Mouse (Mus musculus) embryonic facial prominence, embryonic 10.5 days (tissue): ENCODE results near the gene Dpf3. TPM values are rescaled to one million over a fixed set of nuclear protein-coding genes. Genes with fewer than 3 reads are reported as not detected.
A peak's percentile ranks its signal among the peaks of the same experiment; 100 is the strongest.

Source experiments
- DNase-seq: peaks from one replicate; pipeline ENCODE4 v3.0.0-alpha.2; 2017; ENCODE audit warnings: low spot score
- H3K27ac ChIP-seq: fragments of 300-500 bp; sonication (generic); replicated peaks from 2 replicates; pipeline ENCODE4 v1.5.1; 2016; ENCODE audit warnings: mild to moderate bottlenecking
- H3K27me3 ChIP-seq: fragments of 300-500 bp; sonication (generic); replicated peaks from 2 replicates; pipeline ENCODE4 v1.6.1; 2016; ENCODE audit warnings: low read depth, mild to moderate bottlenecking; ENCODE audit not compliant: poor library complexity, severe bottlenecking
- H3K36me3 ChIP-seq: fragments of 300-500 bp; sonication (generic); replicated peaks from 2 replicates; pipeline ENCODE4 v1.6.1; 2016; ENCODE audit warnings: mild to moderate bottlenecking, moderate library complexity
- H3K4me1 ChIP-seq: fragments of 300-500 bp; sonication (generic); 2 replicates; pipeline ENCODE4 v1.6.1; 2016
- H3K4me3 ChIP-seq: fragments of 300-500 bp; sonication (generic); 2 replicates; pipeline ENCODE4 v1.5.1; 2016; ENCODE audit warnings: mild to moderate bottlenecking, moderate library complexity
- H3K9me3 ChIP-seq: fragments of 300-500 bp; sonication (generic); 2 replicates; pipeline ENCODE4 v1.6.1; 2016; ENCODE audit warnings: mild to moderate bottlenecking
- WGBS: fragments of 180-500 bp; shearing (Covaris S2); methylation state at CpG from one replicate; pipeline ENCODE4 v1.1.7; 2016; 5-methylcytosine and 5-hydroxymethylcytosine counted together
- polyA plus RNA-seq: library from polyadenylated mRNA; unstranded; fragments of >200 nt; fragmentation: Nextera tagmentation; extraction: Ambion mirVana; gene quantifications from 2 replicates; pipeline ENCODE4 v1.2.1, GENCODE M21; 2016

Dpf3 gene
- polyA plus RNA-seq, 1 experiment from 2014 or later: 2.8 TPM

DNA sequence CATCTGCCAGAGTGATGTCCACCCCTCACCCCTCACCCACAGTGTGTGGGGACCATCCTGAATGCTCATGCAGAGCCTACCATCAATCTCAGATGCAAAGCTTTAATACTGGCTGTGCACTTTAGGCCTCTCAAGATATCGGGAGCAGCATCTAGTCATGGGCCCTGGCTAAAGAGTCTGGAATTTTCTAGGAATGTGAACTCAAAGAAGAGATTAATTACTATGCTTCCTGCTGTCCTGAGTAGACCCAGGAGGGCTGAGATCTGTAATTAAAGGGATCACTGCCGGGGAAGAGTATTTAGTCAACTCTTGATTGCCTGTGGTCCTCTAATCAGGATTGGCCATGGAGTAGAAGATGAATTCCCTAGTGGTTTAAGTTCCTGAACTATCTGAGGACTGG is 252.5 kb downstream of the Dpf3 start:
- no peak for DNase-seq
- H3K27ac ChIP-seq: no peak overlapping the region
- no peaks in the 10 kb centered on the region for H3K27me3 ChIP-seq
- no peak overlapping the region for H3K4me3 ChIP-seq
- H3K9me3 ChIP-seq: peaks cover 4% of the 10 kb centered on the region; the same call in 1 of the 2 replicates
- peaks cover 14% of the 10 kb centered on the region for H3K4me1 ChIP-seq
- no peaks in the 10 kb centered on the region for H3K36me3 ChIP-seq
- 53% methylated on average over 2 of the region's 2 CpGs for WGBS

DNA sequence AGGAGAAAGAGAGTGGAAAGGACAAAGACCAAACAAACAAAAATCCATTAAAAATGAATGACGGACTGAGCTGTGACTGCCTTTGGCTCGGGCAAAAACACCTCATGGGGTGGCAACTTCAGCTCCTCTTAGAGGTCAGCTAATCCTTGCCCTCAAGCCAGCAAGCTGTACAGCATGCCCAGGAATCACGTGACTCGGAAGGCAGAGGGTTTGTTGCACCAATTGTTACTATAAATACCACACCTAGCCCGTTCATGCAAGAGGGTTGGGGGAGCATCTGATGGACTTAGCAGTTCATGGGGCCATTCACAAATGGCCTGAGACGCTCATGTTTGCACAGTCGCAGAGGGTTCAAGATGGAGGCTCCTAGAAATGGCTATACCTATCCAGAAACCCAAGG is 253.9 kb downstream of the Dpf3 start:
- Histone ChIP-seq H3K9me3 (peaks cover 4% of the 10 kb centered on the region; the same call in 1 of the 2 replicates), H3K36me3 (no peaks in the 10 kb centered on the region), H3K27ac (no peak overlapping the region), H3K27me3 (no peaks in the 10 kb centered on the region), H3K4me1 (peaks cover 14% of the 10 kb centered on the region), H3K4me3 (no peak overlapping the region)
- no peak for DNase-seq
- WGBS: 53% methylated on average over 7 of the region's 7 CpGs

DNA sequence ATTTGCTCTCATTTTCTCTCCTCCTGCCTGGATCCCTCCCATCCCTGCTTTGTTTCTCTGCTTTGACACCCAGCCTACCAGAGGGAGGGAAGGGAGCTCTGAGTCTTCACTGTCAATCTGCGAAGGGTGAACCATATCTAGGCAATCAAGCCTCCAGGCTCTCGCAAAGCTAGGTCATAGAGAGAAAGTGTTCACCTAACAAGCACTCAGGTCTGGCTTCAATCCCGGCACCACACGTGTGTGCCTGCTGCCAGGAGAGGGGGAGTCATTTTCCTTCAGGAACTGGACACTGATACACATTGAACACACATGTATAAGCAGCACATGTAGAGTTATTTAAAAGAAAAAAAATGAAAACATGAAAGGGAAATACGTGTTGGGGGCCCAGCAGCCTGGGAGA is 254.6 kb downstream of the Dpf3 start:
- no peak for DNase-seq
- WGBS: 76% methylated on average over 5 of the region's 5 CpGs
- no peak overlapping the region for H3K4me3 ChIP-seq
- H3K27ac ChIP-seq: no peak overlapping the region
- H3K36me3 ChIP-seq: no peaks in the 10 kb centered on the region
- H3K27me3 ChIP-seq: no peaks in the 10 kb centered on the region
- peaks cover 14% of the 10 kb centered on the region for H3K4me1 ChIP-seq
- H3K9me3 ChIP-seq: peaks cover 4% of the 10 kb centered on the region; the same call in 1 of the 2 replicates

DNA sequence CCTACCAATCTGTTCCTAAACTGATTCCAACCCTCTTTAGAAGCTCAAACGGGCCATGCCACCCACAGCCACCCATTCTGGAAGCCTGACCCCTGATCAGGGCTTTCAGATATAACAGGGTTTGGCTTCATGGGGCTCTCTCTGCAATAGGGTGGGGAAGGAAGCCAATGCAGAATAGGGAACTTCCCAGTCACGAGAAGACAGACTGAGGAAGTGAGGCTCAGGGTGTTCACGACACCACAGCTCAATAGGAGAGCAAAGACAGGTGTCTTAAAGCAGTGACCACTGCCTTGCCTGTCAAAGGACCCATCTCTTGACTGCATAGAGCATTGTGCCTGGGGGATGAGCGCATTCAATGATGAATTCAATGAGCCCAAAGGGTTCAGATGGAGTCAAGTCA is 256.3 kb downstream of the Dpf3 start:
- no peaks in the 10 kb centered on the region for H3K36me3 ChIP-seq
- peaks cover 4% of the 10 kb centered on the region; the same call in 1 of the 2 replicates for H3K9me3 ChIP-seq
- H3K27ac ChIP-seq: no peak overlapping the region
- WGBS: 81% methylated on average over 4 of the region's 4 CpGs
- H3K4me3 ChIP-seq: no peak overlapping the region
- peaks cover 28% of the 10 kb centered on the region for H3K4me1 ChIP-seq
- no peaks in the 10 kb centered on the region for H3K27me3 ChIP-seq
- DNase-seq: no peak

DNA sequence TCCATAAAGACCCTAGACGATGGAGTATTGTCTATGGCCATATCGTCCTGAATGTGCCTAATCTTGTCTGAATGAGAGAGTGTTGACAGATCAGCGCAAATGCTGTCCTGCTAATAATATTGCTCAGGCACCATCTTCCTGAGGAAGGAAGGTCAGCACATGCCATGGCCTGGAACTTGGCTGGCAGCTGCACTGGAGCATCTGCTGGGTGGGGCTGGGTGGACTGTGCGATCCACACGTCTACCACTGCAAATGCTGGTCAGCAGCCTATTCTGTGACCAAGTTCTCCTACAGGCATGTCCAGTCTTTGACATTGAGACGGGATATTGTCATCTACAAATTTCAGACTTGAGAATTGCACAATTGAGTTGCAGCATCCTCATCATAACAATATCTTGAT is 257.8 kb downstream of the Dpf3 start:
- Histone ChIP-seq H3K36me3 (no peaks in the 10 kb centered on the region), H3K27me3 (no peaks in the 10 kb centered on the region), H3K4me3 (no peak overlapping the region), H3K4me1 (peaks cover 24% of the 10 kb centered on the region), H3K9me3 (peaks cover 4% of the 10 kb centered on the region; the same call in 1 of the 2 replicates), H3K27ac (no peak overlapping the region)
- no peak for DNase-seq
- 92% methylated on average over 6 of the region's 6 CpGs for WGBS

DNA sequence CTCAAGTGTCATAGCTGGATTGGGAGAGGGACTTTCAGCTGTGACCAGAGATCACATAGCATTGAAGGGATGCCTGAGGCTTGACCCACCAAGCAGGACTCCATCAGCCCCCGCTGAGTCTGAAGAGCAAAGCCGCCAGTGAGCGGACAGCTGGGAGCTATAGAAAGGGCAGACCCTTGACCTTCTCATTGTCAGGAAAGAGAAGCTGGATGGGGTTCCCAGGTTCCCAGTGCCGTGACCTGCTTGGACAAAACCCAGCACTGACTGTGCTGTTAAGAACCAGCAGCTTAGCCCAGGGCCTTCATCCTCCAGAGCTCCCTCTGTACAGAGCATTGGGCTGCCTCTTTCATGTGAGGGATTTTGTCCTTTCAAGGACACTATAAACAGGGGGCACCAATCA is 260.5 kb downstream of the Dpf3 start:
- Histone ChIP-seq H3K9me3 (peaks cover 4% of the 10 kb centered on the region; the same call in 1 of the 2 replicates), H3K27ac (no peak overlapping the region), H3K27me3 (no peaks in the 10 kb centered on the region), H3K36me3 (no peaks in the 10 kb centered on the region), H3K4me3 (no peak overlapping the region), H3K4me1 (peaks cover 13% of the 10 kb centered on the region)
- no peak for DNase-seq
- 30% methylated on average over 4 of the region's 4 CpGs for WGBS

DNA sequence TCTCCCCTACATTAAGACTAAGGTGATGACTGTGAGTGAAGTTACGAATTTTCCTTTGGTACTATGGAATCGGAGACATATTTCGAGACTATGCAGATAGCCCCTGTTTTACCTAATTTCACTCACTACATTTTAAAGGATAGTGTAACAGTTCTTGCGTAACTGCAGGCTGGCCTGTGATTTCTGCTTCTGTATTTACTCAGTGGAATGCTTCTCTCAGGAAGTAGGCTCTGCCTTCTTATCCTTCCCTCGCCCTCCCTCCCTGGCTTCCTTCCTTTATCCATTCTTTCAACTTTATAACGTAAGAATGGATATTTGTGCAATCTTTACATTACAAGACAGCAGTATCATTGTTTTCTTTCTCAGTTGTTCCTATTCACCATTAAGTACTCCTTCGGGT is 266.6 kb downstream of the Dpf3 start:
- Histone ChIP-seq H3K27ac (no peak overlapping the region), H3K9me3 (no peaks in the 10 kb centered on the region), H3K36me3 (no peaks in the 10 kb centered on the region), H3K27me3 (no peaks in the 10 kb centered on the region), H3K4me1 (no peaks in the 10 kb centered on the region), H3K4me3 (no peak overlapping the region)
- WGBS: 82% methylated on average over 7 of the region's 7 CpGs
- no peak for DNase-seq

DNA sequence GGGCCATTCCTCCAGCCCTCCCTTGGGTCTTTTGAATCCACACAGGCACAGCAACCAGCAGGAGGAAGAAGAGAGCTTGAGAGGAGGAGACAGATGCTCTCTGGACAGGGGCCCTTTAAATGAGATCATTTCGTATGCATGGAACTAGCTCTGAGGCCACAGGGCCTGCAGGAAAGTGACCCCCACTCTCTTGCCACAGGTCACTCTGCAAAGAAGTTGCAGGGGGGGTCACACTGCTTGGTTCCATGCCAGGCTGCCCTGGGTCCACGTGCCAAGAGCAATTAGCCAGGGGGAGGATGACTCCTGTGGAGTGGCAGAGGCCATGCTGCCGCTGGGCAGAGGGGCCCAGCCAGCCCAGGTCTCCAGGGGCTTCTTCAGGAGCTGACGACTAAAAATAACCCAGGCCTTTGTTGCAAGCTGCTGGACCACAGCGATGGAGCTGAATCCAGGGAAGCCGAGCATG is 273.6 kb downstream of the Dpf3 start:
- H3K27ac ChIP-seq: peak overlapping the region; percentile 71
- no peaks in the 10 kb centered on the region for H3K36me3 ChIP-seq
- 29% methylated on average over 6 of the region's 6 CpGs for WGBS
- no peaks in the 10 kb centered on the region for H3K27me3 ChIP-seq
- peaks cover 31% of the 10 kb centered on the region for H3K4me1 ChIP-seq
- H3K9me3 ChIP-seq: no peaks in the 10 kb centered on the region
- no peak for DNase-seq
- no peak overlapping the region for H3K4me3 ChIP-seq

DNA sequence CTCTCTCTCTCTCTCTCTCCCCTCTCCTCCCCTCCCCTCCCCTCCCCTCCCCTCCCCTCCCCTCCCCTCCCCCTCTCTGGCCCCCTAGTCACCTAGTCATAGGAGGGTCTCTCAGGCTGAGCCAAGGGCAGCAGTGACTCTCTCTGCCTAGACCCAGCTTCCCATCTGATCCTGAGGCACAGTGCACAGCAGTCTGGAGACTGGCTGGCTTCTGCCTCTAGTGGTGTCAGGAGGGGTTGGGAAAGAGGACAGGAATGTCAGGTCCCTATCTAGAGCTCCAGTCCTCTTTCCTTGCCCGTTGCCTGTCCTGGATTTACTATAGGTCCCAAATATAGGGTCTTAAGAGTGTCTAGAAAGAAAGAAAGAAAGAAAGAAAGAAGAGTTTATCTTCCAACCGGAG is 275.5 kb downstream of the Dpf3 start:
- Histone ChIP-seq H3K4me1 (peaks cover 46% of the 10 kb centered on the region), H3K27me3 (0 out of 2 replicates have a peak, but pooled peaks cover 1% of the 10 kb centered on the region), H3K27ac (no peak overlapping the region), H3K9me3 (no peaks in the 10 kb centered on the region), H3K4me3 (no peak overlapping the region), H3K36me3 (no peaks in the 10 kb centered on the region)
- 79% methylated on average over 2 of the region's 2 CpGs for WGBS
- DNase-seq: no peak

DNA sequence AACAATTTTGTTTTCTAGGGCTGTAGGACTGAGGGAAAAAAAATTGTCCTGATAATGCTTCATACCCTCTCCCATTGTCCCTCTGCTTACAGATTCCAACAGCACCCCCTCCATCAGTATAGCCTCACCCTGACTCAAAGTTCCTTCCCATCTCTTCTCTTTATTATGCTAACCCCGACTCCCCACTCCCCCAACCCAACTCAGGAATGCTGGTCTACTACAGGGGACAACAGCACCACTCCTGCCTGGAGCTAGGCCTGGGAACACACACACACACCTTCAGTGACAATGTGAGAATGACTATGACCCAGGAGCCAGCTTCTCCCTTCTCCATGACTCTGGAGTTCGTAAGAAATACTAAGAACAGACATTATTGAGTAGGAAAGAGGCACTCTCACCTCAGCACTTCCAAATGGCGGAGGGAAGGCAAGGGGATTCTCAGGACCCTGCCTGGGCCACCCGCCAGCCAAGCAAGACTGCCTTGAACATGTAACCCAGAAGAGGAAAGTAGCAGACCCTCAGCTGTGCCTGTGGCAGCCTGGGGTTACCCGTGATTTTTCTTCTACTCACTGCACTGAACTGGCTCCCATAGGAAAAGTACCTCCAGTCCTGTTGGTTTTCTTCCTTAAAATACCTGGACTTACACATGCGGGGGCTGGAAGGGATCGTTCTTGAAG is 276.2 kb downstream of the Dpf3 start:
- DNase-seq: no peak
- no peak overlapping the region for H3K27ac ChIP-seq
- no peaks in the 10 kb centered on the region for H3K36me3 ChIP-seq
- no peak overlapping the region for H3K4me3 ChIP-seq
- H3K9me3 ChIP-seq: no peaks in the 10 kb centered on the region
- 0 out of 2 replicates have a peak, but pooled peaks cover 5% of the 10 kb centered on the region for H3K27me3 ChIP-seq
- 72% methylated on average over 7 of the region's 7 CpGs for WGBS
- peaks cover 46% of the 10 kb centered on the region for H3K4me1 ChIP-seq

DNA sequence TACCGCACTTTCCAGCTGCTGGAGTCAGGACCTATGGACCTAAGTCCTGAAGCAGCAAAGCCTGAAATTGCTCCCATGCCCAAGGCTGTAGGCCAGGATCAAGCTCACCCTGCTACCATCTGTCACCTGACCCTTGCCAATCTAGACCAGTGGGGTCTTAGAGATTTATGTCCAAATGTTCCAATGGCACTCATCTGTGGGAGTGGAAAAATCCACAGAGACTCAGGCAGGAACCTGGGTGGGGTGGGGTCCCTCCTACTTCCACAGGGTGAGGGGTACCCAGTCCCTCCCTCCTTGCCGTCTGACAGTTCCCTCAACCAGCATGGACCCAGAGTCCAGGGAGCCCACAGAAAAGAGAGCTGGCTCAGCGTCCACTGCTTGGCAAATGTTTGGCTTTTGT is 276.8 kb downstream of the Dpf3 start:
- H3K36me3 ChIP-seq: no peaks in the 10 kb centered on the region
- peaks cover 46% of the 10 kb centered on the region for H3K4me1 ChIP-seq
- WGBS: 68% methylated on average over 3 of the region's 3 CpGs
- no peak for DNase-seq
- H3K9me3 ChIP-seq: no peaks in the 10 kb centered on the region
- H3K27ac ChIP-seq: 0 out of 2 replicates have a peak overlapping the region, but pooled peaks have one; percentile 2
- 0 out of 2 replicates have a peak, but pooled peaks cover 5% of the 10 kb centered on the region for H3K27me3 ChIP-seq
- no peak overlapping the region for H3K4me3 ChIP-seq

DNA sequence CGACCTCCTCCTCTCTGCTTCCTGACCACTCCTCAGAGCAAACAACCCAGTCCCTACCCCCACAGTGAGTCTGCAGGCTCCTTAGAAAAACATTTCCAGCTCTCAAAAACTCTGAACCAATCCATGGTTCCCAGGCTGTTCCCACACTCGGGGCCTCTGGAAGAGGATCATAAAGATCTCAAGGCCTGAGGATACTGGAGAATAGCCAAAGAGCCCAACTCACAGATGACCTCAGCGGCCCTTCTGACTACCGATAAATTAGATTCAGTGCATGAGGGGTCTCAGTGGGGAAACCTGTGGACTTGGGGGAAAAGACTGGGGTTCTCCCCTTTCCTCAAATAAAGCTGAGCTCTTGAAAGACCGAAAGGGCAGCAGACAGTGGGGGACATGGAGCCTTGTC is 277.2 kb downstream of the Dpf3 start:
- no peaks in the 10 kb centered on the region for H3K36me3 ChIP-seq
- no peak for DNase-seq
- no peaks in the 10 kb centered on the region for H3K9me3 ChIP-seq
- H3K27me3 ChIP-seq: 0 out of 2 replicates have a peak, but pooled peaks cover 5% of the 10 kb centered on the region
- H3K4me3 ChIP-seq: no peak overlapping the region
- no peak overlapping the region for H3K27ac ChIP-seq
- whole genome bisulfite sequencing: 65% methylated on average over 5 of the region's 5 CpGs
- peaks cover 46% of the 10 kb centered on the region for H3K4me1 ChIP-seq

DNA sequence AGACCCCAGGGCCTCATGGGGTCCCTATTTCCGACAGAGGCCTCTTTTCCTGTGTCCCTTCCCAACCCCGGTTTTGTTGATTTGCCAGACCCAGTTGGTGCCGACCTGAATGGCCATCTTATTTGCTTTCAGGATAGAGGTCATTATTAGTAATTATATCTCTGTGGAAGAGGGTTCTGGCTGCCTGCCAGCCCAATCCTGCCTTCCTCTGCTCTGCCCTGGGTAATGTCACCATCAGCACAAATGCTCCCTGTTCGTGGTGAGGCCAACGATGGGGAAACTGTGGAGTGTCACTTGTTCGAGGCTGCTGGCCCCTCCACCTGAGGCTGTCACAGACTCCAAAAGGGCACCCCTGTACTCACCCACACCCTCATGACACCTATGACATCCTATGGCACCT is 278.1 kb downstream of the Dpf3 start:
- no peak for DNase-seq
- Histone ChIP-seq H3K4me3 (no peak overlapping the region), H3K4me1 (peaks cover 46% of the 10 kb centered on the region), H3K36me3 (no peaks in the 10 kb centered on the region), H3K9me3 (no peaks in the 10 kb centered on the region), H3K27me3 (0 out of 2 replicates have a peak, but pooled peaks cover 5% of the 10 kb centered on the region), H3K27ac (0 out of 2 replicates have a peak overlapping the region, but pooled peaks have one; percentile 44)
- WGBS: 63% methylated on average over 6 of the region's 6 CpGs
